Mouse (Mus musculus) liver, adult (tissue): ENCODE data around the gene Adsl.

Experiments
- GATA4 ChIP-seq: IDR thresholded peaks from 2 replicates; pipeline ENCODE4 v1.6.1; 2014; ENCODE audit warnings: mild to moderate bottlenecking, low read length; ENCODE audit not compliant: insufficient replicate concordance

Adsl gene

GRCm38 (mm10) chr15:80948145-80949135 lies at the start of gene Adsl:
Gene Adsl, plus strand, starts transcription at chr15:80948490.
- no peak for TF ChIP-seq GATA4

GRCm38 (mm10) chr15:80899806-80900205 lies 48.5 kb upstream of the Adsl start:
- no peak for TF ChIP-seq GATA4

DNA sequence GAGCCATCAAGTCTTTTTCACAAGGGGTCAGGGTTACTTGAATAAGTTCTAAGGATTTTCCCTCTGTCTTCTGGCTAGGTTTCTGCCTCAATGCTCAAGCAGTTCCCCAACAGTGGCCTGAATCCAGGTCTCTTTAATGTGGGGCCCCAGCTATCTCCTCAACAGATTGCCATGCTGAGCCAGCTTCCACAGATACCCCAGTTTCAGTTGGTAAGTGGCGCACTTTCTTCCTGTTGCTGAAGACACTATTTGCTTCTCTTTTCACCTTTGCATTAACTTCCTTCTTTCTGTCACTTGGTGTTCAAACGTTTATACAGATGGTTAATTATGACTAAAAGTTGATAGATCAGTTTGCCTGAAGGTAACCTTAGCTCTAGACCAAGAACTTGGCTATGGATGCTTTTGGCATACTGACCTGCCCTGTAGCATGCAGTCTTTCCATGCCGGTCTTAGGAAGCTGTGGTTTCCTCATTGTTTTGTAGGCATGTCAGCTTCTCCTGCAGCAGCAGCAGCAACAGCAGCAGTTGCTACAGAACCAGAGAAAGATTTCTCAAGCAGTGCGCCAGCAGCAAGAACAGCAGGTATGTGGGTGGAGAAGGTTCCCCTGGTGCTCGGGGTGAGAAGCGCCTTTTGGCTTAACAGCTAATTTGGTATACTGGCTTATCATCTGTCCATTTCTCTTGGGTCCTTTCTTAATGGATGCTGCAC lies 46.3 kb upstream of the Adsl start:
- no peak for TF ChIP-seq GATA4

DNA sequence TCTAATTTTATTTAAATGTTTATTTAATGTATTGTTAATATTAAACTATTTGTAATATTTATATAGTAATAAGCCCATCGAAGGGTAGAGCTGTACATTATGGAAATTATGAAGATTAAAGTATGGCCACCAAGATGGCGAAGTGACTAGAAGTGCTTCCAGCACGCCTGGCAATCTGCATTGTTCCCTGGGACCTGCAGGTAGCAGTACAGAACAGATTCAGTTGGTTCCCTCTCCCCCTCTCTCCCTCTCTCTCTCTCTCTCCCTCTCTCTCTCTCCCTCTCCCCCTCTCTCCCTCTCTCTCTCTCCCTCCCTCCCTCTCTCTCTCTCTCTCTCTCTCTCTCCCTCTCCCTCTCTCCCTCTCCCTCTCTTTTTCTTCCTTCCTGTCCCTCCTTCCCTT lies 38.1 kb upstream of the Adsl start:
- no peak for TF ChIP-seq GATA4

DNA sequence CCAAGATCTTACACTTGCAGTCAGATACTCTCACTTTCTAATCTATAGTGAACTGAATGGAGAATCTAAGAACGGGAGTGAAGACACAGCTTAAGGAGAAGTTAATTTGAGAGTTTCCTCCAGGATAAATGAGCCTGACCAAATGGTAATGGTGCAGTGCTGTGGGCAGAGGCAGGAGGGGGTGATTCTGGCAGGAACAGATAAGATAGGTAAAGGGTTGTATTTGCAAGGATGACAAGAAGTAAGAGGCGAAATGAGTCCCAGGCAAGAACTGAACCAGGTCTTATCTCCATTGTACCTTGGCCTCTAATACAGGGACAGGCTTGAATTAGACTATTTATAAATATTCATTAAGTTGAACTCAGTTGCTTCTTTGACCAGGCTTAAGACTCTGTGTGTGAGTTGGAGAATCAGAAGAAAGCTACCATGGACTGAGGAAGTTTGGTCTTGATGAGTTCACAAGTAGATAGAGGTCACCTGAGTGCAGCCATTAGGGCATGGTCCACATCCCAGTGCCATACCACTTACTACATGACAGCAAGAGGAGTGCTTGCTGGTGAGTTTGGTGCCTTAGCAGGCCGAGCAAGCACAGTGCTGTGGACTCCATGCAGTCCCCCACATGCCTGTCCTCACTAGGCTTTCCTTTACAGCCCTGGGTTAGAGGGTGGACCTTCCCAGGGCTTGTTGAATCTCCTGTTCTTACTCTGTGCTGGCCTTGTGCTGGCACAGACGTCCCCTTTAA lies 37.3 kb upstream of the Adsl start:
- TF ChIP-seq GATA4, result no peak

DNA sequence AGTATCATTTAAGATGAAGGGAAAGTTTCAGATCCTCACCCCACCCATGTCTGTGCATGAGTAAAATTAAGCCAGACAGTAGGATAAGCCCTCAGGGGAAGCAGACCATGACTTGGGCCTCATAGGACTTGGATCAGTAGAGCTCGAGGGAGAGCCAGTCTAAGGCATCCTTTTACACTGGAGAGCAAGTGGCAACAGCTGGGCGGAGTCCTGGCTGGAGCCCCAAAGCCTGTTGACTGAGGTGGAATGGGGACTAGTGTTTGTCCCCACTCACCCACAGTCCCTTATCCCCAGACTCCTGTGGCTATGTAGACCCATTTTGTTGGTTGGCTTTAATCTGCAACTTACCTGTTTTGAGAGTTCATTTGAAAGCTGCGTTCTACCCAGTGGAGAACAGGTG lies 36.1 kb upstream of the Adsl start:
- TF ChIP-seq GATA4, result no peak

GRCm38 (mm10) chr15:80913803-80914202 lies 34.5 kb upstream of the Adsl start:
- TF ChIP-seq GATA4, result no peak

DNA sequence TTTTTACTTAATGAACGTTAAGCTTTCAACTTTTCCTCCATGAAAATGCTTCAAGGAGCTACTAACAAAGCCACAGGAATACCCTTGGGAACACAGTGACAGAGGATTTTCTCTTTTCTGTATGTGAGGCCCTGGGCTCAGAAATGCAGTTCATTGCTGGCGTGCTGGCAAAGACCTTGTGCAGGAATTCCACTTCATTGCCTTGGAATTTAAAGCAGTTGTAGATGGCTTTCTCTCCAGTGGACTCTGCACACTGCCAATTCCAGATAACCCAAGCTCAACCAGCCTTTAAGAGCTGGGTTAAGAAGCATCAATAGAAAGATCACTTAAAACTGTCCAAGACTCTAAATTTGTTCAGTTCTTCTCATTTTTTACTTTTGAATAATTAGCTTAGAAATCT lies 32.4 kb upstream of the Adsl start:
- no peak for TF ChIP-seq GATA4

GRCm38 (mm10) chr15:80916621-80917020 lies 31.7 kb upstream of the Adsl start:
- no peak for TF ChIP-seq GATA4

GRCm38 (mm10) chr15:80920346-80920745 lies 27.9 kb upstream of the Adsl start:
- TF ChIP-seq GATA4, result no peak

- TF ChIP-seq GATA4, result no peak
Measured at GRCm38 (mm10) chr15:80921781-80922180, 26.5 kb upstream of the Adsl start.

- TF ChIP-seq GATA4, result no peak
Measured at GRCm38 (mm10) chr15:80924211-80924610, 24.1 kb upstream of the Adsl start.

DNA sequence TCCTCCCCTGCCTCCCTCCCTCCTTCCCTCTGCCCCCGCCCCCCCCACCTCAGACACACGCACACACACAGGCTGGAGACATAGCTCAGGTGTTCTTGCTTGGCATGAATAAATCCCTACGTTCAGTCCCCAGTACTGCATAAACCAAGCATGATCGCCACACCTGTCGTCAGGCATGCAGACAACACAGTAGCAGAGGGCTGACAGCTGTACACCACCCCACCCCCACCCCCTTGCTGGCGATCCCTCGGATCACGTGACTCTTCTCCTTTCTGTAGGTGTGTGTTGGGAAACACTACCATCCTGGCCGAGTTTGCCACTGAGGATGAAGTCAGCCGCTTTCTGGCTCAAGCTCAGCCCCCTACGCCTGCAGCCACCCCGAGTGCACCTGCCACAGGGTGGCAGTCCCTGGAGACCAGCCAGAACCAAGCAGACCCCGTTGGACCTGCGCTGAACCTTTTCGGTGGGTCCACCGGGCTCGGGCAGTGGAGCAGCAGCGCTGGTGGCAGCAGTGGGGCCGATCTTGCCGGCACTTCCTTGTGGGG lies 19.4 kb upstream of the Adsl start:
- no peak for TF ChIP-seq GATA4

GRCm38 (mm10) chr15:80930048-80930571 lies 18.2 kb upstream of the Adsl start:
- TF ChIP-seq GATA4, result no peak
